Mouse (Mus musculus): ENCODE measurements around the gene Tesk2. TPM values are rescaled to one million over a fixed set of nuclear protein-coding genes. Genes with fewer than 3 reads are reported as not detected.

Gene Tesk2
- polyA plus RNA-seq, 1 experiment: 1.3 TPM

DNA sequence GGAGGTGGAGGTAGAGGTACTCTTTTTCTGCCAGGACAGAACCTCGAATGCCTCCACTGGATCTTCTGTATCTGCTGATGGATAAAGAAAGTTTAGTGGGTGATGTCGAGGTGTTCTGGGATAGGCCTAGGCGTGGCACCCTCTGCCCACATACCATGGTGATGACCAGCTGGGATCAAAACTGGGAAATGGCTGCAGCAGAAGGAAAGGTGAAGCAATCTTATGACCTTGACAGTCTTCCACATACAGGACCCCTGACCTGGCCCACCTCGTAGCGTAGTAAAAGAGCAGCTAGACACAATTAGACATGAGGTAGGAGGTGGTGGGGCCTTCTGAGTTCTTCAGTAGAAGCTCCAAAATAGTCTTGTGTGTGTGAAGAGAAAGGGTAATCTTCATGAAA lies 43.3 kb downstream of the Tesk2 start:
- no peak for TF ChIP-seq GATA1 (IDR thresholded peaks at IDR 0.05; ENCODE audit: low read length)

DNA sequence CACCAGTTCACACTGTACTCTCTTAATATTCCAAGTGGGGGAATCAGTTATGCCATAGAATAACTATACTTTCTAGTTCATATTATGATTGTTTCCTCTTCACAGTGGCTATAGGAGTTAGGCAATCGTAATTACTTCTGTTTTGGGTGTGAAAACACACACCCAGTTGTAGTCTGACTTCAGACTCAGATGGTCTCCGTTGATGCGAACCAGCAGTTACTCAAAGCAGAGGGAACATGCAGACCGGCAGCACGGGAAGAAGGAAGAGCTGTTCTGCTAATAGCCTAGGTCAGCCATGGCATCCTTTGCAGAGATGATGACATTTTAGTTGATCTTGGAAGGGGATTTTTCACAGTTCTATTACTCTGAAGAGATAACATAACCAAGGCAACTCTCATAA lies 47.8 kb downstream of the Tesk2 start:
- TF ChIP-seq GATA1 (IDR thresholded peaks at IDR 0.05; ENCODE audit: low read length): no peak

GRCm38 (mm10) chr4:116769060-116769459 lies 48.3 kb downstream of the Tesk2 start:
- no peak for TF ChIP-seq GATA1 (IDR thresholded peaks at IDR 0.05; ENCODE audit: low read length)

GRCm38 (mm10) chr4:116776391-116776790 lies 55.6 kb downstream of the Tesk2 start:
- no peak for TF ChIP-seq GATA1 (IDR thresholded peaks at IDR 0.05; ENCODE audit: low read length)

DNA sequence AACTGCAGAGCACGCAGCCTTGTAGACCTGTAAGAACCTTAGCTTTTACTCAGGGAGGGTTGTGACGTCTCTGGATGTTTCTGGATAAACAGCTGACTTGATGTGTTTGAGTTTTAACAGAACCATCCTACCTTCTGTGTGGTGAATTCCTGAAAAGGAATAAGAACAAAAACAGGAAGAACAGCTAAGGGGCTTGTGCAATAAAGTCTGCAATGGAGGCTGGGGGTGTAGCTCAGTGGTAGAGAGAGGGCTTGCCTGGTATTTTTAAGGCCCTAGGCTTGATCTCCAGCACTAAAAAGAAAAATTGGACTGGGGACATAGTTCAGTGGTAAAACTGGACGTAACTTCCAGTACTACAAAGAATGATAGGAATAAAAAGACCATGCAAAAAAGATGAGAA lies 56.3 kb downstream of the Tesk2 start:
- no peak for TF ChIP-seq GATA1 (IDR thresholded peaks at IDR 0.05; ENCODE audit: low read length)

DNA sequence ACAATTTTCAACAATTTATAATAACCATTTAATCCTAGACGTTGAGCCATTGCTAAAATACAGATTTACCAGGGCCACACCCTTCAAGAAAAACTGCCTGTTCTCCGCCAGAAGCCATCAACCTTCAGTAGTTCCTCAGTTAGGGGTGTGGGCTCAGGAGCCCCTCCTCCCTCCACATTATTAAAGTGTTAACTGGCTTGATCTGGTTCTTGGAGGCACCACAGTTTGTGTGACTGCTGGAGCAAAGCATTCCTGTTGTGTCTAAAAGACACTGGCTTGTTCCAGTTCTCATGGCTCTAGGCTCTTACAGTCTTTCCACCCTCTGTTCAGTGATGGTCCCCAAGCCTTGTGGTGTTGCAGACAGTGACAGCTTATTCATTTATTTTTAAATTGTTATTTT lies 59.8 kb downstream of the Tesk2 start:
- TF ChIP-seq GATA1 (IDR thresholded peaks at IDR 0.05; ENCODE audit: low read length): no peak

DNA sequence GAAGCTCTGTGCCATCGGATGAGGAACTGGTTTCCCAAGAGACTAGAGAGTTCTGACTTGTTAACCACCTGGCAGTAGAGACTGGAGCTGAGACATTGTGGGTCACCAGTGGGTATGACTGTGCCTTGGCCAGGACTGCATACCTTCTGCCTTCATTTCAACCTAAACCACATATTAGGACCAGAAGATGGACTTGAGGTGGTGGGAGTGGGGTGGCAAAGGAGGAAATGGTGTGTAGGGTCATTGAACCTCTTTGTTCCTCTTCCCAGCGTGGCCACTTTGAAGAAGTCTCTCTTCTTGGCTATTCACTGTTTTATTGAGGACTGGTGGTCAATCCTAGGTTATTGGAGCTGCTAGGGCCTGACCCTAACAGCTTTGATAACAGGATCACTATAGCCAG lies 60.6 kb downstream of the Tesk2 start:
- no peak for TF ChIP-seq GATA1 (IDR thresholded peaks at IDR 0.05; ENCODE audit: low read length)

DNA sequence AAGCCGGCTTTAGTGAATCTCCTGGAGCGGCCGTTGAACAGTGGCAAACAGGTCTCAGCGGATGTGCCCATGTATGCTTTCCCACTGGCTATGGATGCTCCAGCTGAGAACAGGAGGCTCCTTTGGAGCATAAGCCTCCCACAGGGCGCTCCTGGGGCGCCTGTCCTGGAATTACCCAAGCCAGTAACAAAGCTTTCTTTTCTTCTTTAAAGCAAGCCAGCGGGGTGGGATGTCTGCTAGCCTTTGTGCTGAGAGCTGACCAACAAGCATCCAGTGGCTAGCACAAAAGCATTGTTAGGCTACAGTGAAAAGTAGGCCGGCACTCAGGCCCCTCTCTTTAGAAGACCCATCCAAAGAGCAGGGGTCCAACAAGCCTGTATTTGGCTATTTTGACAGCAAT lies 61.4 kb downstream of the Tesk2 start:
- no peak for TF ChIP-seq GATA1 (IDR thresholded peaks at IDR 0.05; ENCODE audit: low read length)

- TF ChIP-seq GATA1 (IDR thresholded peaks at IDR 0.05; ENCODE audit: low read length): no peak
These were observed 65.8 kb downstream of the Tesk2 start for GRCm38 (mm10) chr4:116786587-116786986.

GRCm38 (mm10) chr4:116787985-116788760 lies 67.4 kb downstream of the Tesk2 start:
- no peak for TF ChIP-seq GATA1 (IDR thresholded peaks at IDR 0.05; ENCODE audit: low read length)

DNA sequence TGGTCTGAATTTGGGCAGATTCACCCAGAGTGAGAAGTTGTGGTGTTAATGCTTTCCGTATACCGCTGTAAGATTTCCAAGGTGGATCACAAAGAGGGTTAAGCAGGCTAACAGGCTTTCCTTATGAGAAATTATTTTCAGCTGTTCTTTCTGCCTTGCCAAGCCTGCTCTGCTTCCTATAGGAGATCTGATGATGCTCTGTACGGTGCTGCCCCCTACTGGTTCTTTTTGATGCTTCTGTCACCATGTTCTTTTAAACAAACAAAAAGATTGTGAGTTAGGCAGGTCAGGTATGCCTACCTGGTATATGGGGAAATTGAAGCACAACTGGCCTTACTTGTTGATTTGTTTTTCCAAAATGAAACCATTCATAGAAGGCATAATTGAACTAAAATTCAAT lies 68.2 kb downstream of the Tesk2 start:
- no peak for TF ChIP-seq GATA1 (IDR thresholded peaks at IDR 0.05; ENCODE audit: low read length)

GRCm38 (mm10) chr4:116792453-116792852 lies 71.7 kb downstream of the Tesk2 start:
- no peak for TF ChIP-seq GATA1 (IDR thresholded peaks at IDR 0.05; ENCODE audit: low read length)

DNA sequence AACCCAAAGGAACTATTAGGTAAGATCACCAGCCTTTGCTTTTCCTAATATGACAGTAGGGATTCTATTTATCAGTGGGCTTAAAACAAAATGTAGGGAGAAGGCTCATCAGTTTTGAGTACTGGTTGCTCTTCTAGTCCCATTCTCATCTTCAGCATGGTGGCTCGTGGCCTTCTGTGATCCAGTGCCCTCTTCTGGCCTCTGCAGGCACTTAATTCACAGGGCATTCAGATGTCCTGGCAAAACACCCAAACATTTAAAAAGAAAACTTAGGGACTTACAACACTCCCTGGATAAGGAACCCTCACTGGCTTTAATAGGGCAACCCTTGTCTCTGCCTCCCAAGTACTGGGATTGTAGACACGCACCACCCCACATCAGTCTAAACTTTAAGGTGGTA lies 73.5 kb downstream of the Tesk2 start:
- TF ChIP-seq GATA1 (IDR thresholded peaks at IDR 0.05; ENCODE audit: low read length): no peak

DNA sequence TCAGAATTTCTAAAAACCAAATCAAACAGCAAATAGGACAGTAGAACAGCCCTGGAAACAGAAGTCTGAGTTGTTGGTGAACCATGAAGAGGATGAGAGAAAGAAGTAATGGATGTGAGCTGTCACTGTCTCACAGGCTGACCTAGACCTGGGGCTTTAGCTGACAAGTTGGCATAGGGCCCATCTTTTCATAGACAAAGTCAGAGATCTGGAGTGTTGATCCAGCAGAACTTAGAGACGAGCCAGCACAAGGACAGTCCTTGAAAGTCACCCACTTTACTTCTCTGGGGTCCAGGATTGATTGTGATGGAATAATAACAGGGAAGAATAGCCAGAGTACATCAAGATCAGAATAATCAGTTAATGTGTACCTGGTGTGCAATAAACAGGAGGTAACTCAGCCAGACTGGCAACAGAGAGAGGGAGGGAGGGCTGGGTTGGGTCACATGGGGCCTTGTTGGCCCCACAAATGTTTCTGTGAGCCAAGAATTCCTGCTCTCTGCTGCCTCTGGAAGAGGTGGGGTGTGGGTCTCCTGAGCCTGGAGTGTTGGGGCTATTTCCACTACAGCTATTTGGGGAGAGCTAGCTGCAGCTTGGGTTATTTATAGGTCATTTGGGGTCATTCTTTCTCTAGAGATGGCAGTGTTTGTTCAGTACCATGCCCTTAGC lies 75.8 kb downstream of the Tesk2 start:
- no peak for TF ChIP-seq GATA1 (IDR thresholded peaks at IDR 0.05; ENCODE audit: low read length)

DNA sequence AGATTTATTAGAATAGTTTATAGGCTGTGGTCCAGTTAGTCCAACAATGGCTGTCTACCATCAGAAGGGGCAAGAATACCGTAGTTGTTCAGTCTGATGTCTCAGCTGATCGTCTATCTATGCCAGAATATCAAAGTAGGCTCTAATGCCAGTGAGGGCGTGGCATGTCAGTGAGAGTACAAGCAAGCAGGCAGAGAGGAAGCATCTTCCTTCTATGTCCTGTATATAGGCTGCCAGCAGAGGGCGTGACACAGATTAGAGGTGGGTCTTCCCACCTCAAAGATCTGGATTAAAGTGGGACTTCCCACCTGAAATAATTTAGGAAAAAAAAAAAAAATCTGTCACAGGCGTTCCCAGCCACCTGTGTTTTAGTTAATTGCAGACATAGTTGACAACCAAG lies 79.2 kb downstream of the Tesk2 start:
- TF ChIP-seq GATA1 (IDR thresholded peaks at IDR 0.05; ENCODE audit: low read length): no peak

DNA sequence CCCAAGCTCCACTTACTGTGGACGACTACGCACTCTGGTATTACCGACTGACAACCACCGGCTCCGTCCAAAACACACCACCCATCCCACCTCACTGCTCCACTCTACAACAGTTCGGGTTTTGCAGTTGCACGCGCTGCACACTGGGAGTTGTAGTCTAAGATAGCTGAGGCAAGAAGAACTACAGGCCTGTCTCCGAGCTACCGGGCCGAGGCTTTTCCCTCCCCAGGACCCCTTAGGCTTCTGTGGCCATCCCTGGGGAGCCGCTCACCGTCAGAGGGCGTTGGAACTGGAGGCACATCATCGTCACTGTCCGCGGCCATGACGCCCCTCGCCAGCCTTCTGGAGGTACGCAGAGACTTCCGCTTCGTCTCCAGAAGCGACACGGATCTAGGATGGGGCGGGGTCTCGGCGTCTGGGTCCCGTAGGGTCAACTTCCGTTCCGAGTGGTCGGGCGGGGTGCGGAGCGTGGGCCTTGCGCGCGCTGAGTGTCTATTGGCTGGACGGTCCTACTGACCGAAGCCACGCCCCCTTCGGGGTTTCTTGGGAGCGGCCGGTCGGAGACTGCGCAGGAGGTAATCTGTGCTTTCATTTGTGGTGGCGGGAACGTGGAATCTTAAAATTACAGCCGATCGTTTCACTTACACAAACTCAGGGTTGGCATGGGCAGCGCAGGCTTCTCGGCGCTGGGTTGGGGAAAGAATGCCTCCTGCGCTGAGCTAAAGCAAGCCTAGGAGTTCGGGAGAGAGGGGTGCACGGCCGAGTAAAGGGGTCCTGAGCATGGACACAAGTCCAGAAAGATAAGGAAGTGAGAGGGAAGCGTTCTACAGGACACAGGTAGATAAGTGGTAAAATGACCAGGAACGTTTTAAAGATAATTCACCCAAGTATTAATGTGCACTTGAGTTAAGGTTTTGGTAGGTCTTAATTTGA lies 86.7 kb downstream of the Tesk2 start, which contains the start of the genes Toe1 and Mutyh:
Gene Toe1, minus strand, starts transcription at position 444 of the 933 bp plus-strand sequence.
Gene Mutyh, plus strand, starts transcription at position 527 of the 933 bp plus-strand sequence.
- no peak for TF ChIP-seq GATA1 (IDR thresholded peaks at IDR 0.05; ENCODE audit: low read length)

Data from G1E-ER4 (cell line).